Mouse (Mus musculus): ENCODE data around the gene Sh3rf1. TPM values are rescaled to one million over a fixed set of nuclear protein-coding genes. Genes with fewer than 3 reads are reported as not detected.

Sh3rf1 gene
- polyA plus RNA-seq, 1 experiment from 2014 or later = 4.8 TPM

DNA sequence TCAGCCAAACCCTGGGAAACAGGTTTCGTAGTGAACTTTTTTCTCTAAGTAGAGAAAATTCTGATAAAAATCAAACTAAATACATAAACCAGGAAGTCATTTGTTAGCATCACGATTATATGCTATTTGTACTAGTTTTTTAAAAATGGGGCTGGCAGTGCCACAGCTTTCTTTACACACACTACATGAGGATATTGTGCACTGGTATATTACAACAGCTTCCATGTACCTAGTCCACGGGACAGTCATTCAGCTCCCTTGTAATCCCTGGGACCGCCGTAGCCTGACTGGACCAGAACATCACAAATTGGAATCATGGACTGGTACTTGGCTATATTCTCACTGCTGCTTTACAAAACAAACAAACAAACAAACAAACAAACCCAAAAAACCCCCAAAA is 11.8 kb downstream of the Sh3rf1 start:
- no peak overlapping the region for H3K9ac ChIP-seq (ENCODE audit: low read length)
- no peaks in the 10 kb centered on the region for H3K4me1 ChIP-seq (replicated peaks; ENCODE audit: control insufficient read depth, insufficient read depth)
- H3K36me3 ChIP-seq (ENCODE audit: control insufficient read depth, insufficient read depth, low read length) = no peaks in the 10 kb centered on the region
- ATAC-seq (ENCODE audit: low FRiP score, low TSS enrichment) = peak; percentile 65; the same call in 1 of the 2 replicates
- 55% methylated on average over 5 of the region's 5 CpGs for WGBS
- no peak for DNase-seq (ENCODE audit: low spot score)
- no peak overlapping the region for H3K4me3 ChIP-seq (ENCODE audit: low read depth, low read length)
- TF ChIP-seq EP300 (optimal IDR thresholded peaks at IDR 0.05) = no peak
- no peak for TF ChIP-seq CTCF (IDR thresholded peaks at IDR 0.05; ENCODE audit: low read depth)
- H3K27ac ChIP-seq (replicated peaks) = peak overlapping the region; percentile 49; the same call in 1 of the 2 replicates
- H3K27me3 ChIP-seq (ENCODE audit: control insufficient read depth, insufficient read depth, low read length) = no peaks in the 10 kb centered on the region
- H3K4me2 ChIP-seq (replicated peaks; ENCODE audit: low read depth) = no peak overlapping the region
- H3K9me3 ChIP-seq (ENCODE audit: control insufficient read depth, low read length) = no peaks in the 10 kb centered on the region

DNA sequence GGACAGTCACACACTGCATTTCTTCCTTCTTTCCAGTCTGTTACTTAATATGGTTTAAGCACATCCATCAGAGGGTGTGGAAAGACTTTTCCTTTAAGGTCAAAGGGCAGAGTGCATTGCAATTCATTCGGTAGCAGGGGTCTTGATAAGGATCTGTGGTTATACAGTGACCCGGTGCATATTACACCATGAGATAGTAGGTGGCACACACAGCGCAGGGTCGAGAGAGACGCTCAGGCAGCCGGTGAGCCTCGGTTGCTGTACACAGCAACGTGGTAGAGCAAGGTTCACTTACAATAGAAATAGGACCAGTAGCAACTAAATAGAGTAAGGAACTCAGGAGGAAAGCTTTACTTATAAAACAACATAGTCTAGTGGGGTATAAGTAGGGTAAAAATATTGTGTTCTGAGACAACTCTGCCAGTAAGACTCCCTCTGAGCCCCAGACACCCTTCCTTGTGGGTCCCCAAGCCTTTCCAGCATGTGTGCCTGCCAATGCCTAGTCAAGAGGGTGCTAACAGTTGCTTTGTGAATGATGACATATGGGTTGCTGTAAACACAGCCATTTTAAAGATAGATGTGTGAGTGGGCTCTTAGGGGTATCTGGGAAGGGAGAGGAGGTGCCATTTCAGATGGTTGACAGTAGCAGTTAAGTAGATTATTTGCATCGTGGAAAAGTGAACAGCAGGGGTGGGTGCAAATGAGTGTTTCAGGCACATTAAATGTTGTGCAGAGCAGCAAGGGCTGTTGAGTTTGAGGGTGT is 13.0 kb downstream of the Sh3rf1 start:
- H3K9me3 ChIP-seq (ENCODE audit: control insufficient read depth, low read length) = no peaks in the 10 kb centered on the region
- no peaks in the 10 kb centered on the region for H3K36me3 ChIP-seq (ENCODE audit: control insufficient read depth, insufficient read depth, low read length)
- no peak for DNase-seq (ENCODE audit: low spot score)
- no peak for TF ChIP-seq CTCF (IDR thresholded peaks at IDR 0.05; ENCODE audit: low read depth)
- no peak for TF ChIP-seq EP300 (optimal IDR thresholded peaks at IDR 0.05)
- WGBS = 50% methylated on average over 9 of the region's 9 CpGs
- ATAC-seq (ENCODE audit: low FRiP score, low TSS enrichment) = peak; percentile 31; the same call in 1 of the 2 replicates
- no peak overlapping the region for H3K9ac ChIP-seq (ENCODE audit: low read length)
- H3K27ac ChIP-seq (replicated peaks) = no peak overlapping the region
- no peak overlapping the region for H3K4me3 ChIP-seq (ENCODE audit: low read depth, low read length)
- H3K27me3 ChIP-seq (ENCODE audit: control insufficient read depth, insufficient read depth, low read length) = no peaks in the 10 kb centered on the region
- H3K4me1 ChIP-seq (replicated peaks; ENCODE audit: control insufficient read depth, insufficient read depth) = no peaks in the 10 kb centered on the region
- H3K4me2 ChIP-seq (replicated peaks; ENCODE audit: low read depth) = no peak overlapping the region

DNA sequence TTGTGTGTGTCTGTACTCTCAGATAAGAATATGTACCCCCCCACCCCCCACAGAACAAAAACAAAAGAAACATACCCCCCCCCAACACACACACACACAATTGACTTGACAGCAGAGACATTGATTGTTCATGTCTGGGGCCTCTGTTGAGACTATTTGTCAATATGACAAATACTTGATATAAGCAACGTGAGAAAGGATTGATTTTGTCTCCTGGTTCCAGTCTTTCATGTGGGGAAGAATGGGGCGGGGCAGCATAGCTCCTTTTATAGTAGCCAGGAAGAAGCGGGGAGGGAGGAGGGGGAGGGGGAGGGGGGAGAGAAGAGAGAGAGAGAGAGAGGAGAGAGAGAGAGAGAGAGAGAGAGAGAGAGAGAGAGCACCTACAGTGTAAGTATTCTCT is 15.9 kb downstream of the Sh3rf1 start:
- Histone ChIP-seq H3K36me3 (ENCODE audit: control insufficient read depth, insufficient read depth, low read length) (no peaks in the 10 kb centered on the region), H3K4me3 (ENCODE audit: low read depth, low read length) (no peak overlapping the region), H3K9me3 (ENCODE audit: control insufficient read depth, low read length) (no peaks in the 10 kb centered on the region), H3K4me2 (replicated peaks; ENCODE audit: low read depth) (no peak overlapping the region), H3K4me1 (replicated peaks; ENCODE audit: control insufficient read depth, insufficient read depth) (no peaks in the 10 kb centered on the region), H3K27me3 (ENCODE audit: control insufficient read depth, insufficient read depth, low read length) (no peaks in the 10 kb centered on the region), H3K27ac (replicated peaks) (no peak overlapping the region), H3K9ac (ENCODE audit: low read length) (no peak overlapping the region)
- DNase-seq (ENCODE audit: low spot score) (no peak), ATAC-seq (ENCODE audit: low FRiP score, low TSS enrichment) (no peak)
- no peak for TF ChIP-seq EP300 (optimal IDR thresholded peaks at IDR 0.05)
- no peak for TF ChIP-seq CTCF (IDR thresholded peaks at IDR 0.05; ENCODE audit: low read depth)
- 64% methylated on average over 3 of the region's 3 CpGs for WGBS

GRCm38 (mm10) chr8:61241229-61241628 is 17.6 kb downstream of the Sh3rf1 start:
- Histone ChIP-seq H3K9me3 (ENCODE audit: control insufficient read depth, low read length) (no peaks in the 10 kb centered on the region), H3K4me2 (replicated peaks; ENCODE audit: low read depth) (no peak overlapping the region), H3K27me3 (ENCODE audit: control insufficient read depth, insufficient read depth, low read length) (no peaks in the 10 kb centered on the region), H3K4me3 (ENCODE audit: low read depth, low read length) (no peak overlapping the region), H3K36me3 (ENCODE audit: control insufficient read depth, insufficient read depth, low read length) (no peaks in the 10 kb centered on the region), H3K4me1 (replicated peaks; ENCODE audit: control insufficient read depth, insufficient read depth) (no peaks in the 10 kb centered on the region), H3K27ac (replicated peaks) (no peak overlapping the region), H3K9ac (ENCODE audit: low read length) (no peak overlapping the region)
- TF ChIP-seq CTCF (IDR thresholded peaks at IDR 0.05; ENCODE audit: low read depth) (no peak), EP300 (optimal IDR thresholded peaks at IDR 0.05) (no peak)
- ATAC-seq (ENCODE audit: low FRiP score, low TSS enrichment) (no peak), DNase-seq (ENCODE audit: low spot score) (no peak)
- 79% methylated on average over 8 of the region's 8 CpGs for WGBS

GRCm38 (mm10) chr8:61242896-61243295 is 19.2 kb downstream of the Sh3rf1 start:
- DNase-seq (ENCODE audit: low spot score) (no peak), ATAC-seq (ENCODE audit: low FRiP score, low TSS enrichment) (no peak)
- H3K4me1 ChIP-seq (replicated peaks; ENCODE audit: control insufficient read depth, insufficient read depth) = no peaks in the 10 kb centered on the region
- H3K4me3 ChIP-seq (ENCODE audit: low read depth, low read length) = no peak overlapping the region
- 94% methylated on average over 19 of the region's 19 CpGs for WGBS
- H3K9ac ChIP-seq (ENCODE audit: low read length) = no peak overlapping the region
- no peak overlapping the region for H3K4me2 ChIP-seq (replicated peaks; ENCODE audit: low read depth)
- TF ChIP-seq CTCF (IDR thresholded peaks at IDR 0.05; ENCODE audit: low read depth) (no peak), EP300 (optimal IDR thresholded peaks at IDR 0.05) (no peak)
- no peaks in the 10 kb centered on the region for H3K9me3 ChIP-seq (ENCODE audit: control insufficient read depth, low read length)
- no peaks in the 10 kb centered on the region for H3K36me3 ChIP-seq (ENCODE audit: control insufficient read depth, insufficient read depth, low read length)
- H3K27me3 ChIP-seq (ENCODE audit: control insufficient read depth, insufficient read depth, low read length) = no peaks in the 10 kb centered on the region
- no peak overlapping the region for H3K27ac ChIP-seq (replicated peaks)

DNA sequence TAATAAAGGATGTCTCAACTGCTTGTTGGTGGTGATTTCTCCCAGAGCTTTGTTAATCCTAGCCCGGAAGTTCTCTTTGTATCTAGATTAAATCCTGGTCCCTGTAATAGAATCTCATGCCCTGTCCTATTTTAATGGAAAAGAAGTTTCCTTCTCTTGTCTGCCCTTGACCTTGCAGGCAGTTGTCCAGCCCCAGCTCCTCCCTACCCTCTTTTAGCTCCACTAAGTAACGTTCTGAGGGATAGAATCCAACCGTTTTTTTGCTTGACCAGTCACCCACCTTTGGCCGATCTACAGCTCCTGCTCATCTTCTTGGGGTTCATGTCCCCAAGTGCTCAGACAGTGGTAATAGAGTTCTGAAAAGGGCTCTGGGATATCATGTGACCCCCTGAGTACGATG is 19.8 kb downstream of the Sh3rf1 start:
- no peak for DNase-seq (ENCODE audit: low spot score)
- Histone ChIP-seq H3K36me3 (ENCODE audit: control insufficient read depth, insufficient read depth, low read length) (no peaks in the 10 kb centered on the region), H3K9me3 (ENCODE audit: control insufficient read depth, low read length) (no peaks in the 10 kb centered on the region), H3K4me3 (ENCODE audit: low read depth, low read length) (no peak overlapping the region), H3K27me3 (ENCODE audit: control insufficient read depth, insufficient read depth, low read length) (no peaks in the 10 kb centered on the region), H3K9ac (ENCODE audit: low read length) (no peak overlapping the region), H3K4me2 (replicated peaks; ENCODE audit: low read depth) (no peak overlapping the region), H3K27ac (replicated peaks) (no peak overlapping the region), H3K4me1 (replicated peaks; ENCODE audit: control insufficient read depth, insufficient read depth) (no peaks in the 10 kb centered on the region)
- ATAC-seq (ENCODE audit: low FRiP score, low TSS enrichment) = no peak
- TF ChIP-seq EP300 (optimal IDR thresholded peaks at IDR 0.05) (no peak), CTCF (IDR thresholded peaks at IDR 0.05; ENCODE audit: low read depth) (no peak)
- 90% methylated on average over 5 of the region's 5 CpGs for WGBS
